Mouse (Mus musculus) WW6 (cell line): Measurements from ENCODE around the gene Prkcq.

ENCODE experiments used
- DNase-seq: peaks from one replicate; pipeline ENCODE4 v3.0.0-alpha.2; 2013; ENCODE audit warnings: low read depth, low spot score

Gene Prkcq

DNA sequence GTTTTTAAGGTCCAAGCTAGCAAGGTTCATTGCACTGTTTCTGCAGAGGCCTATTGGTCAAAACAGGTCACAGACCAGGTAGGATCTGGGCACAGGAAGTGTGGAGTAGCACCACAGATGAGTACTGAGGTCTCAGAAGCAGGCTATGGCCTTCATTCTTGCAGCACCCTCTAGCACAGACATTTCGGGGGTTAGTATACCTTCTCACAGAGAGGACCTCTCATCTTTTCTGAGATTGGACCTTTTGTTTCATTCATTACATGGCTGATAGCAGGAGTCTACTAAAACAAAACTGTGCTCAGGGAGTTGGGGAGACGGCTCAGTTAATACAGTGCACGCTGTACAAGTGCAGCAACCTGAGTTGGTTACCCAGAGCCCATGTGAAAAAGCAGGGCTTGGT lies 14.7 kb downstream of the Prkcq start:
- no peak for DNase-seq

DNA sequence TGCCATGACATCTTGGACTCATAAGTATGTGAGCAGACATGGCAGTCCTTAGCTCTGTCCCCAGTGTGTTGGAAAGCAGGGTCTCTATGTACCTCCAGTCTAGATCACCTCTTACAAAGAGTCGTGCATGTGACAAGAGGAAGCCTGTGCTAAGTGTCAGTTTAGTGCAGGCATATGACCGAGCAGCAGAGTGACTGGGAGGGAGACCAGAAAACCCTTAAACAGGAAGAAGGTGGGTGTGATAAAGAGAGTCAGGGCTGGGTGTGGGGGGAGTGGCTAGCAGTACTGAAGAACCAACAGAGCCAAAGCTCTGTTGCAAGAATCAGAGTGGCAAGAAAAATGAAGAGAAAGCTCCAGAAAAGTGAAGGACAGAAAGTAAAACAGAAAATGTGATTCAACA lies 15.3 kb downstream of the Prkcq start:
- DNase-seq: no peak

DNA sequence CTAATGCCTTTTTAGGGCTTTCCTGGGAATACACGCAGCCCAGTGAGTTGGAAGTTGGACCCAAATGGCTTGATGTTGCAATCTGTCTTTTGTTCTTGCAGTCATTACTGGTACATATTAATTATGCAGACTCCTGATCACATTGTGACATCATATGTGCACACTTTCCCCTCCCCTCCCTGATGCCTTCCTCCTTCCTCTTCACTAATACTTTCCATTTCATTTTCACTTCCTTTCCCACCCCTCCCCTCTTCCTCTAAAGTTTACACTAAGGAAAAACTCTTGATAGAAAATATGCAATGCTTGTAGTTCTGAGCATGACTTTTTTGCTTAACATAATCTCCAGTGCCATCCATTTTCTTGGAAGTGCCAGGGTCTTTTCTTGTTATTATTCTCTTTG lies 16.4 kb downstream of the Prkcq start:
- DNase-seq: no peak

DNA sequence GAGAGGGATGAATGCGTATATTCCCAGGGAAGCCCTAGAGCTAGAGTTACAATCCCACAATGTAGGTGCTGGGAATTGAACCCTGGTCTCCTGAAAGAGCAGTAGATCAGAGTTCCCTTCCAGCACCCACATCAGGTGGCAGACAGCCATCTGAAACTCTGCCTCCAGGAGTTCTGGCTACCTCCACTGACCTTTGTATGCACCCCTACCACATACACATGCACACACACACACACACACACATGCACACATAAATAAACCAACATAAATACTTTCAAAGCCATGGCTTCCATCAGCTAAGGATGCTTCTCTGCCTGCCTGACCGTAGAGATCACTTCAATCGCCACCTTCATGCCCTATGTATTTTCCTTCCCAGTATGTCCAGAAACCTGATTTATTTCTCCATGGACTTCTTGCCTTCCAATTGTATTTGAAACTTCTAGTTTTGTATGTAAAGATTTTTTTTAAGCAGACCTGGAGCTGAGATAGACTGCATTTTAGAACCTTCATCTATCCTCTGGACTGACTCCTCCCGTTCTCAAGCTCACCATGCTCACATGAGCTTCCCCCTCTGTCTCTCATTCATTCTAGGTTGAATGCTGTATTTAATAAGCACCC lies 17.4 kb downstream of the Prkcq start:
- no peak for DNase-seq

DNA sequence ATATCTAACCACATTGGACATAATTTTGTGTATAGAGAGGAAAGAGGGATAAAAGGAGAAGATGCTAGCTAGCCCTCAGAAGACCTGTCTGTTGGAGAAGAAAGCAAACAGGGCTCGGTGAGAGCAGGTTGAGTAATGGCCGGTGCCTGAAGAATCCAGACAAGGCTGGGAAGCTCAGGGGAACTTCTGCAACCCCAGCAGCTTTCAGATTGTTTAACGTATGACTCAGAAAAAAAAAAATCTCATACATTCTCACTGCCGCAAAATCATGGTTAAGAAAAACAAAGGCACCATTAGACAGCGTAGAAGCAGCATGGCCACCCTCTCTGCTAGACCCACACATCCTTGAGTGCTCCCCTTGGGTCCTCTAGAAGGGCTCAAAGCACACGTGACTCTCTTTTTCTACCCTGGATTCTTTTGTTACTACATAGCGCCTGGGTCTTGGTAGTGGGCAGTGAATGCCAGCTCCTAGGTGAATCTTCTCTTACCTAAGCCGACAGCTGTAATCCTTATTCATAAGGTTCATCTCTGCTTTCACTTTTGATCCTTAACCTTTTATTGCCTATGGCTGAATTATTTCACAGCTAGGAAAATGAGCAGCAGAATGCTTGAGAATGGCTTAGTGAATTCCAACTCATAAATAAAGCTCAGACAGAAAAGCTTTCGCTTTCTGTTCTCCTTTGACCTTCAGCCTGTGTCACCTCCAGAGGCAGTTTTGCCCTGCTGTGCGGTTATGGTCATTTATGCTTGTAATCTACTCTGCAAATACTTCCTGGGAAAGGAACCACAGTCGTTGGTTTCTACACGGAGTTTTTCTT lies 20.6 kb downstream of the Prkcq start:
- DNase-seq: no peak

DNA sequence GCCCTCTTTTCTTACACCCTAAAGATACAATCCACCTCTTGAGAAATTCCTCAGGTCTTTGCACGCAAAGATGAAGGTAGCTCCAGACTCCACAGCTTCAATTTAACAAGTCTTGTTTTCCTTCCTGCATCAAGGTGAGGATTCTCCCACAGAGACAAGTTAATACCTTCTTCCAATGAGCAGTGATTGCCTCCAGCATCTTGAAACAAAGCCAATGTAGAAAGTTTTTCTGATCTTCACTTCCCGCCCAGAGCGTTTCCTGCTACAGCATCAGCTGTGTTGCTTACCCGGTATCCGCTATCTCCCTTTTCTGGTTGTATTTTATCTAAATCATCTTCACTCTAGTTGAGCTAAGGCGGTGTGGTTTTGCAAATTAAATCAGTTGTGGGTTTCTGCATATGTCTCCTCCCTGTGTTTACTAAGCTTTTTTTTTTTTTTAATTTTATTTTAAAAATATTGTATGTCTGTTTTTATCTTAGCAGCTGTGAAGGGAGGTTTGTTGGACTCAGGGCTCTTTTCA lies 21.3 kb downstream of the Prkcq start:
- no peak for DNase-seq

DNA sequence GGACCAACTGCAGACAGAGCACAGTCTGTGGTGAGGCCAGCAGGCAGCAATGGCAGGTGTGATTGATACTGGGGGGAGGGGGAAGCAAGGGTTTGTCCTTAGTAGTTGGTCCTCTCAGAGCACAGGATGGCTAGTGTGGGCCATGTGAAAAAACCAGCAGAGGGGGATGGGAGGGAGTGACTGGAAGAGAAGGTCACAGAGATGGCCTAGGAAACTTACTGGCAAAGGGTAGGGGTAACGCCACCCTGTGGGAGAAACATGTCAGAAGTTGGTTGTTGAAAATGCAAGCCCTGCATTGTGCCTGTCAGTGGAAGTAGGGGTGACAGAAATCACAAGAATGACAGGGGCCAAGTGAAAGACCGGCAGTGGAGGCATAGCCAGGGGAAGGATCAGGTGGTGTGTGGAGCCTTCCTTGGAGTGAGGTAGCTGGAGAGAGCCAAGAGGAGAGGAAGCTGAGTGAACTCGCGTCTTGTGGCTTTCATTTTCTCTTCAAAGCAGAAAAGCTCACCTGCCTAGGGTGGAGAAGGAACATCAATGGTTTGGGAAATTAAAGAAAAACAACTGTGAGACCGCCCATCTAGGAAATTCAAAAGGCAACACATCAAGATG lies 22.9 kb downstream of the Prkcq start:
- DNase-seq: no peak

DNA sequence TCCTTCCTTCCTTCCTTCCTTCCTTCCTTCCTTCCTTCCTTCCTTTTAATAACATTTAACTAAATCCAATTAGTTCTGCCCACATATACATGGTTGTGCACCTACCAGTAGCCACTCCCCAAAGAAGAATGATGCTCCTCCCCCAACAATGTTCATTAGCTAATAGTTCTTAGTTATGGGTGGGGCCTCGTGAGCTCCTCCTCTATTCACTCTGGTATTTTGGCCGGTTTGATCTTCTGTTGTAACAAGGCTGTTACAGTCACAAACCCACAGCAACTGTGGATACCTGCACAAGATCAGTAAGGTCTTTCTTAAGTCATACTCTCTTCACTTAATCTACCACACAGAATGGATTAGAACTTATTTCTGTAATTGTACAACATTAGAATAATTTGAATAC lies 24.2 kb downstream of the Prkcq start:
- no peak for DNase-seq

DNA sequence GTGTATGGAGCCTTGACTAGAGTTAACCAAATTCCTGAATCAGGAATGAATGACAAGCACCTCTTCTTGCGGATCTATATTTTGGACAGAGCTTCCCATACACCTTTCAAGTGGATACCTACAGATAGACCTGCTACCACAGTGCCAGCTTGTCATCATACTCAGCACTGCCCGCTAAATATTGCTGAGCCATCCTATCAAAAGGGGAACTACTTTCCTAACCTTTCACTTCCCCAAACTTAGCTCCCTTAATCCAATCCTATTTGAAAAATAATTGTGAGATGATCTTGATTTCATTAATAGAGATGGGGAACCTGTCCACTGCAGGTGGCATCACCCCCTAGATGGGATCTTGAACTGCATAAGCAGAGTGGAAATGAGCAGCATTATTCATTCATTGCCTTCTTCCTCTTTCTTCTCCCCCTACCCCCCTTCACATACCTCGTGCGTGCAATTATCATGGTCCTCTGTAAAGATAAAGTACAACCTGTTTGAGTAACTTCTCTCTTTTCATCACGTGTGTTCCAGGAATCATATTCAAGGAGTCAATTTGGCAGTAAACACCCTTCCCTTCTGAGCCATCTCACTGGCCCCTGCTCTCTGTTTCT lies 25.1 kb downstream of the Prkcq start:
- DNase-seq: no peak

DNA sequence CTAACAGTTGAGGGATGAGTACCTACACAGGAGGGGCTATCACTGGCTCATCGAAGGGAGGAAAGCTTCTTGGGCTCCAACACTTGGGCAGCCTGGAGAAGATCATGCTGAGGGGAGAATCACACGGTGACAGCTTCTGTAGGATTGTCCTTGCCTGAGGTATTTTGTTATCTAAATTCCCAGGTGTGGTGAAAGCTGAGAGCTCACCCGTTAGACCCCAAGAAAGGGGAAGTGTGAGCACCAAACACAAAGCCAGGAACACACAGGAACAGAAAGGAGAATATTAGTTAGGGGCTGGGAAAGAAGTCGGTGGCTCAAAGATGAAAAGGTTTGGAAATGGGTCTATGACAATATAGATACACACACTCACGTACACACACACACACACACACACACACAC lies 27.7 kb downstream of the Prkcq start:
- no peak for DNase-seq

DNA sequence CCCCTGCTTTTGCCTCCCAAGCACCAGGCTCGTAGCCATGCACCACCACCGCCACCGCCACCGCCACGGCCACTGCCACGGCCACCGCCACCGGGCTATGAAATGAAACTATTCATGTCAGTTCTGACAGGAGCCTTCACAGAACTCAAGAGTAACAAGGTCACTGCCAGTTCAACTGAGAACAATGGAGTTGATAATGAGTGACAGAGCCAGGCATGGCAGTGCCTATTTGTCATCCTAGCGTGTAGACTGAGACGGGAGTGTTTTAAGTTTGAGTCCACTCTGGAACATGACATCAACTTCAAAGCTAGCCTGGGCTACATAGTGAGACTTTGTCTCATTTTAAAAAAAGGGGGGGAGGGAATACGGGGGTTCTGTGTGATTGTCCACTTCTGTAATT lies 30.9 kb downstream of the Prkcq start:
- no peak for DNase-seq

DNA sequence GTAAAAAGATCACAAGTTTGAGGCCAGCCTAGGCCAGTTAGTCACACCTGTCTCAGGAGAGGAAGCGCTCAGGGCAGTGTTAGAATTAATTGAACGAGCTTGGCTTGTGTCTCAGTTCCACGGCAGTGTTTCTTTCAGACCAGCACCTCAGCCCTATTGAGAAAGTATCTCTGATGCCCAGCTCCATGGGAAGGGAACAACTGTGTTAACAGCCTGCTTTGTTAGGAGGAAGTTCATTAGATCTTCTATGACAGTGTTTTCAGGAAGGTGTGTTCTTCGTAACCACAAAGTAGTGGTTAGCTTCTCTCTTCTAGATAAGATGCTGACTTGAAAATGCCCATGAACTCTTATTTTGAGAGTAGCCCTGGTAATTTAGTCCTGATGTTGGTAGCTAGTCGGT lies 31.4 kb downstream of the Prkcq start:
- DNase-seq: no peak

DNA sequence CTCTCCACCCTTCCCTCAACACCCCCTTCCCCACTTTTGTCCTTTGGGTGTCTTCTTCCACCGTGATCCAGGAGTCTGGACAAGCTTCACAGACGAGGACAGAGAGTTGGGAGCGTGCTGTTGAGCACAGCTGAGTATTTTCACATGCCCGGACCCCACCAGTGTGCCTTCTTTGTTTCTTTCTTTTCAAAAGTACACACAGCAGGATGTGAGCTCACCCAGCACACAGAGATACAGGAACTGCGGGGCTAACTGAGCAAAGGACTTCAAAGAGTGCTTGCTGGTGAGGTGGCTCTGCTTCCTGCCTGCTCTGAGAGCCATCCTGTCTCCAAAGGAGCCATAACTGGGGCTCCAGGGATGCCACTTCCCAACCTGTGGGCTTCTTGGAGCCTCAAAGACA lies 32.3 kb downstream of the Prkcq start:
- no peak for DNase-seq

DNA sequence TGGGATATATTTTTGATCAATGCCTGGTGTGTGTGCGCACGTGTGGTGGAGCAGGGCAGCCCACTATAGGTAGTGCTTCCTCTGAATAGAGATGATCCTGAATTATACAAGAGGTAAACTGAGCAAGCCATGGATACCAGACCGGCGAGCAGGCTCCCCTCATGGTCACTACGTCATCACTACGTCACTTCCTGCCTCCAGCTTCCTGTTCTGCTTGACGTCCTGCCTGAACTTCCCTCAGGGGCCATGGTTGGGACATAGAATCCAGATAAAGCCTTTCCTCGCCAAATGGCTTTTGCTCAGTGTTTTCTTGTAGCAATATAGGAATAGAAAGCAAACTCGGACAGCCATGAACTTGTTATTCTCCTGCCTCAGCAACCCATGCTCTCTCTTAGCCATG lies 33.1 kb downstream of the Prkcq start:
- DNase-seq: no peak

DNA sequence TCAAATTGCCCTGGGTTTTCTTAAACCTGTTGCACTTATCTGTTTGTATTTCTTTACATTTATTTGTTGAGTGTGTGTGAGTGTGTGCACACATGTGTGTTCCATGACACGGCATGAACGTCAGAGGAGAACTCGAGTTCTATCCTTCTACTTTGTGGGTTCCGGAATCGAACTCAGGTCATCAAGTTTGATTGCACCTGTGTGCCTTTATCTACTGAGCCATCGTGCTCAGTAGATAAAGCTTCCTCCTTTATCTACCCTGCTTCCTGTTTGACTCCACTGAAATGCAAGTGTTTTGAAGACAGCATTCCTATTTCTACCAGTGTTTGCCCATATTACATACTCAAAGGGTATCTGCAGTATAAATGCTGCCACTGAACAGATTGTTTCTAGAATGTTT lies 33.8 kb downstream of the Prkcq start:
- no peak for DNase-seq

DNA sequence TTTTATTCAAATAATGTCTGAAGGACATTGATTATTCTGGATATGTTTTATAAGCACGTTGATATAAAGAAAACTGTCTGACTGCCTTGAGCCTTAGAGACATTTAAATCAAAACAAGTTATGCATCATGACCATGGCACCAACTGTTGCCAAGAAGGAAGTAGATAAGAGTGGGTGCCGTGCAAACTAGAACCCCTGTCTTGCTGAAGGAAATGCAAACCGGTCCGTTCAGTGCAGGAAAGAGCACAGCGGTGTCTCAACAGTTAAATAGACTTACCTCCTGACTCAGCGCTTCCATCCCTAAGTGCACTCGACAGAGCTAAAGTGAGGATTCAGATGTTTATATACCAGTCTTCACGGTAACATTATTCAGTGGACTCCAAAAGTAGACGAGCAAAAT lies 36.4 kb downstream of the Prkcq start:
- no peak for DNase-seq

DNA sequence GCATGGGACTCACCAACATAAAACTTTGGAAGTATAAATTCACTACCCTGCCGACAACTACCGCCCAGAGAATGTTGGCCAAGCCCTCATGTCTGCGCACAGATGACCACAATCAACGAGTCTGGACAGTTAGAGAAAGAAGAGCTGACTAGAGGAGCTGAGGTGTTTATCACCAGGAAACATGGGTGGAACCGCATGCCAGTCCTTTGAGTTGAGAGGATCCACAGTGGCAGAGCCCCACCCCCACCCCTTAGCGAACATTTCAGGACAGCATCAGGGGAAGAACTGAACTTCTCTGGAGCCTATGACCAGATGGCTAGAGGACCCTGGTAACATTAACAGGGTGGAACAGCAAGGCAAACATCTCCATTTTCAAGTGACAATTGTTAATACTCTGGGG lies 37.4 kb downstream of the Prkcq start:
- no peak for DNase-seq

DNA sequence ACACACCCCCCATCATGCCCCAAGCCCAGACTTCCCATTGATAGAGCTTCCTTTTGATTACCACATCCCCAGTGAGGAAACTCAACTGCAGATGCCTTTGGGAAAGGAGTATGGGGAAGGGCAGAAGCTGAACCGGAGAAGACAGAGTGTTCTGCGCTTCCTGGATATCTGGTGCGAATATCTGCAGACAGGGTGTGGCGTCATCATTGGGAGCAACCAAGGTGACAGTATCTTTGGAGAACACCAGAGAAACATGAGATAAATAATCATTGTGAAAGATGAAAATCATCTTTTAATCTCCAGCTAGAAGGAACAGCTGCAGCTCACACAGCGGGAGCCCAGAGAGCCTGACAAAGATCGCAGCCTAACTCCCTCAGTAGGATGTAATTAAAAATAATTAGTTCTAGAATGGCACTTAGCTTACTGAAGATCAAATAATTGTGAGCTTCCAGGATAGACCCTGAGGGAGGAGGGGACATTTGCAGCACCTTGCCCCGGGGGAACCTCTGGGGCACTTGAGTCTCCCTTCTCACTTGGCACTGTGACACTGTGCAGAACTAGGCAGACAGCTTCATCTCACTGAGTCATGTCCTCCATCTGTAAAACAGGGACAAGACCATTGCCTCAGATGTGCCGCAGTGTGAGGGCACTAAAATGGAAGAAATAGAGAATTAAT lies 38.5 kb downstream of the Prkcq start:
- no peak for DNase-seq

DNA sequence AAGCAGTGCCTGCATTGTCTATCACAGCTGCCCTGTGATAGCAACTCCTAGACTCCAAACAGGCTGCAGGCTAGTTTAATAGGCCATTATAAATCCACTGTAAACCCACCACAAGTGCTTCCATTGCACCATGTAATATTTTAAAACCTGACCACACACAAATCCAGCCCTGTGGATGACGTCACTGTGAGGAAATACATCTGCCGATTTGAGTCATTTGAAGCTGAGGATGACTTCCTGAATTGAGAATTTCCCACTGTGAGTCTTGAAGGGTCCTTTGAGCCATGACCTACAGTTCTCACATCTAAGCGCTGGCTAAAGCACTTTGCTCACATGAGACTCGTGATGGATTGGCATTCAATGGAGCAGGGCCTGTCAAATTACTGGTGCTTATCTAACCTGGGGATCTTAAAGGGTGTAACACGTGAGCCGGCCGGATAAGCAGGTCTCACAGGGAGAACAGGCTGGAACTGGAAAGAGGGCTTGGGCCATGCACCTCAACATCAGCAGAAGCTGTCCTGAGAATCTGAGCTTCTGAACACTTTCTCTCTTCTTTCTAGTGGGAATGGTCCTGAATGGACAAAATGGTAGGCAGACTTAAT lies 40.2 kb downstream of the Prkcq start:
- DNase-seq: no peak

DNA sequence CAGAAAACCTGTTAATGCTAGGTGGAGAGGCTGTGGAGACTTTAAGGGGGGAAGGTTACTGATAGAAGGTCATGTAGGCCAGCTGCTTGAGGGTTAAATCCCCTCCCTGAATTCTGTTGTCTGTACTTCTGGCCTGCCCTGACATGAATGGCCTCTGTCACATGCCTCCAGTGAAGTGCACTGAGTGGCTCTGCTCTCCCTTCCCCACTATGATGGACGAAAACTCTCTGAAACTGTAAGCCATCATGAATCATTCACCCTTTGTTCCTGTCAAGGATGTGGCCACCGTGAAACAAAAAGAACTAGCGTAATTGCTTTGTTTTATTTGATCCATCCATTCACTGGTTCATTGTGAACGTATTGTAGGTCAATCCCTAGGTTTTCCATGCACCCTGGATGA lies 44.5 kb downstream of the Prkcq start:
- DNase-seq: no peak

DNA sequence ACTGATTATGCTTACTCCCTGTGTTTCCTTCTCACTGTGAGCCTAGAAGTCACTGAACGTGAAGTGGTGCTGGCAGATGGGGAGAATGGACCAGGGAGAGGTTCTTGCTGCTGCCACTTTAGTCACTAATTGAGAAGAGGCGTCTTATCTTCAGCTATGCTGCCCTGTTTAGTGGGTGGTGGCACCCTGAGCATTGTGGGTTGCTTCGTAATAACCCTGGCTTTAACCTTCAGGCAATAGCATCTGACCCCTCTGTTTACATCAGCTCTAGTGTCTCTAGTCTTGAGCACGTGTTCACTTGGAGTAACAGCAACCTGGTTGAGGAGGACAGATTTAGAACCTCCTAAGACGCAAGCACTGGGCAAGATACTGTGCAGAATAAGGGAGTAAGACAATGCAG lies 44.9 kb downstream of the Prkcq start:
- no peak for DNase-seq

DNA sequence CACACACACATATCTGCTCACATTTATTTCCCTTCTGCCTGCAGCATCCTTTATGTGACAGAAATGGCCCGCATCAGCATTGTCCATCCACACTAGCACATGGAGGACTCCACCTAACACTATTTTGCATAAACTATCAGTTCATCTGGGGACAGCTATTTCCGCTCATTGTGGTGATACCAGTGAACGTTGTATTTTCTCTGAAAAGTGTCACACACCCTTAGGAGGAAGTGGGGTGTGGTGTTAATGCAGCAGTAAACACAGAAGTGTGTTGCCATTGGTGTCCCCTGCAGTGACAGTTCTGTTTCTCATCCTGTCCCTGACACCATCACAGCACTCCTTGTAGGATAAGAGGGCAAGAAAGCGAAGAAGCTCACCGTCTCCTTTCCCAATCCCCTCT lies 46.2 kb downstream of the Prkcq start:
- no peak for DNase-seq
